Mouse (Mus musculus) B cell, adult (primary cell): ENCODE measurements around the gene Gm7714. TPM values are rescaled to one million over a fixed set of nuclear protein-coding genes. Genes with fewer than 3 reads are reported as not detected.

Experiments used
- total RNA-seq: library from RNA; stranded (reverse); gene quantifications from 4 replicates; pipeline ENCODE4 v1.2.4, GENCODE M21; 2023; ENCODE audit not compliant: inconsistent age

Gene Gm7714
- total RNA-seq = not detected in 4 replicates

DNA sequence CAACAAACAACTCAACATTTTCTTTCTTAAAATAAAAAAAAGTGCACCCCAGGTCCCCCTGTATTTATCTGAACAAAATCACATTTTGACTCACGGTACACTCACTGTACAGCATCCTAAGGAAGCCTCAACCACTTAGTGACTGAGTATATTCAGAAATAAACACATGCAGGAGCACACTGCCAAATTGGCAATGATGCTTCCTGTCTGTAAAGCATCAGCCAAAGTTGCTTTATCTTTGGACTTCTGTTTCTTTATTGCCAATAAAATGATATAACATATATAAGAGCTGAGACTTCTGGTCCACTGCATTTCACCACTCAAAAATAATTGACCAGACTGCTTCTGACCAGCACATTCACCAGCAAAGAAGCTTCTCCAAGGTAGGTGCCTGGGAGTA is at the start of gene Gm7714:
Gm7714 (plus strand) TSS at position 301 of the 400 bp plus-strand sequence.

GRCm38 (mm10) chr5:88317012-88317411 is 48.3 kb downstream of the Gm7714 start, which contains the start of gene Prol1:
TSS of gene Prol1 (plus strand) at chr5:88317312.

Other genes with a start within 250 kb of the Gm7714 start
- gene Smr2, start 182.4 kb upstream of the Gm7714 start, total RNA-seq = not detected in 4 replicates
- gene Gm11116, start 157.4 kb upstream of the Gm7714 start, total RNA-seq = not detected in 4 replicates
- gene Gm11115, start 114.8 kb upstream of the Gm7714 start, total RNA-seq = not detected in 4 replicates
- not detected in 4 replicates for gene Prol1, start 48.4 kb downstream of the Gm7714 start, total RNA-seq
- not detected in 4 replicates for gene Amtn, start 107.2 kb downstream of the Gm7714 start, total RNA-seq
- not detected in 4 replicates for gene Ambn, start 187.1 kb downstream of the Gm7714 start, total RNA-seq
- not detected in 4 replicates for gene Enam, start 219.1 kb downstream of the Gm7714 start, total RNA-seq